Mouse (Mus musculus): ENCODE data around the gene Hif3a.

DNA sequence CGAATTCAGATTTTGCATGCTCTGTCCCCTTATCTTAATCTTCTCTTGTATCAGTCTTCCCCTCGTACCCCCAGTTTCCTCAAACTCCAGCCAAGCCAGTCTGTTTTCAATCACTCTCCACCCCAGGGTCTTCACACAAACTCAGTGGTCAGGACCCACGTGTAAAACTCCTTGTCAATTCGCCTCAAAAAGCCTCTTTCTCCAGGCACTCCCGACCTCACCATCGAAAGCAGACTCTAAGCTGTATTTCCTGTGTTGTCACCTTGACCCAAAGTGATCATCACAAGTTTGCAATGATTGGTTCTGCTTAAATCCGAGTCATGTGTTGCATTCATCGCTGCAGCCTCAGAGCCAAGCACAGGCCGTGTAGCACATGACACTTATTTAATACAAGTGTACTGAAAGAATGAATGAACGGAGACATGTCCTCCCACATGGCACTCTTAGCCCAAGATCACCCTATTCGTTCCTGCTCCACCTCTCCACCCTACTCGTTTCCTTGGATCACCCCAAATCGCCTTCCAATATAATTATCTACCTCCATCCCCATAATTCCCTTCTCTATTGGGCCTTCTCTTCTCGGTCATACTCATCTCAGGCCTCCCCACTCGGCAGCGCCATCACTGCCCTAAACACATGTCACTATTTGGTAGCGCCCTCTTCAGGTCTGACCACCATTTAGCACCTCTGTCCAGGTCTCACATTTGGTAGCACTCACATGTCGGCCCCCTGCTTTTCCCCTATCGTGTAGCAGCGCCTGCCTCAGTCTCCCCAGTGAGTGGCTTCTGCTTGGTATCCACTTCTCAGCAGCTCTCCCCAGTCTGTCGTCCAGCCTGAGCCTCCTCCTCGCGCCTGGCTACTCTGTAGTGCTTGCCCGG lies 35.3 kb downstream of the Hif3a start:
- TF ChIP-seq POLR2A (IDR thresholded peaks at IDR 0.05; ENCODE audit: control insufficient read depth in 1 of 2, insufficient read depth in 1 of 2, low read depth in 1 of 2, low read length in 2 of 2, poor library complexity in 1 of 2) (no peak), TBP (IDR thresholded peaks at IDR 0.05; ENCODE audit: low read depth, low read length) (0 out of 2 replicates have a peak, but pooled peaks have one; percentile 30), NELFE (IDR thresholded peaks at IDR 0.05; ENCODE audit: low read depth, low read length) (peak; percentile 31; the same call in 1 of the 2 replicates), ZNF384 (IDR thresholded peaks at IDR 0.05; ENCODE audit: low read depth, low read length) (no peak), CTCF (IDR thresholded peaks at IDR 0.05 in 2 of 3, conservative IDR thresholded peaks at IDR 0.05 in 1 of 3; ENCODE audit: control insufficient read depth in 1 of 3, insufficient read depth in 1 of 3, low read depth in 2 of 3, low read length in 3 of 3, poor library complexity in 1 of 3, severe bottlenecking in 1 of 3) (peak; percentile 62 to 74 (median 62)), MAX (IDR thresholded peaks at IDR 0.05; ENCODE audit: low read length) (peak; percentile 63; the same call in 1 of the 2 replicates)

Measured in MEL (cell line).